Mouse (Mus musculus): Measurements from ENCODE around the gene Prdm5.

Gene Prdm5

GRCm38 (mm10) chr6:65831443-65831842 lies 52.7 kb downstream of the Prdm5 start:
- no peak for DNase-seq (ENCODE audit: low spot score in 2 of 2)

- no peak for DNase-seq (ENCODE audit: low spot score in 2 of 2)
These were observed 55.2 kb downstream of the Prdm5 start for GRCm38 (mm10) chr6:65834013-65834412.

GRCm38 (mm10) chr6:65842579-65842978 lies 63.8 kb downstream of the Prdm5 start:
- DNase-seq (ENCODE audit: low spot score in 2 of 2) = no peak

- no peak for DNase-seq (ENCODE audit: low spot score in 2 of 2)
These were observed 70.3 kb downstream of the Prdm5 start for GRCm38 (mm10) chr6:65849127-65849526.

GRCm38 (mm10) chr6:65849687-65850086 lies 70.9 kb downstream of the Prdm5 start:
- no peak for DNase-seq (ENCODE audit: low spot score in 2 of 2)

GRCm38 (mm10) chr6:65850221-65850620 lies 71.4 kb downstream of the Prdm5 start:
- no peak for DNase-seq (ENCODE audit: low spot score in 2 of 2)

- DNase-seq (ENCODE audit: low spot score in 2 of 2) = no peak
These were observed 75.2 kb downstream of the Prdm5 start for GRCm38 (mm10) chr6:65854020-65854419.

GRCm38 (mm10) chr6:65854585-65854984 lies 75.8 kb downstream of the Prdm5 start:
- DNase-seq (ENCODE audit: low spot score in 2 of 2) = no peak

- DNase-seq (ENCODE audit: low spot score in 2 of 2) = no peak
These were observed 81.8 kb downstream of the Prdm5 start for GRCm38 (mm10) chr6:65860609-65861008.

GRCm38 (mm10) chr6:65862836-65863235 lies 84.0 kb downstream of the Prdm5 start:
- DNase-seq (ENCODE audit: low spot score in 2 of 2) = no peak

GRCm38 (mm10) chr6:65864233-65864632 lies 85.4 kb downstream of the Prdm5 start:
- DNase-seq (ENCODE audit: low spot score in 2 of 2) = no peak

- no peak for DNase-seq (ENCODE audit: low spot score in 2 of 2)
These were observed 86.1 kb downstream of the Prdm5 start for GRCm38 (mm10) chr6:65864919-65865318.

GRCm38 (mm10) chr6:65865861-65866260 lies 87.1 kb downstream of the Prdm5 start:
- DNase-seq (ENCODE audit: low spot score in 2 of 2) = no peak

- DNase-seq (ENCODE audit: low spot score in 2 of 2) = no peak
These were observed 93.0 kb downstream of the Prdm5 start for GRCm38 (mm10) chr6:65871754-65872278.

- no peak for DNase-seq (ENCODE audit: low spot score in 2 of 2)
These were observed 99.5 kb downstream of the Prdm5 start for GRCm38 (mm10) chr6:65878300-65878699.

GRCm38 (mm10) chr6:65888835-65889234 lies 110.0 kb downstream of the Prdm5 start:
- no peak for DNase-seq (ENCODE audit: low spot score in 2 of 2)

- no peak for DNase-seq (ENCODE audit: low spot score in 2 of 2)
These were observed 113.4 kb downstream of the Prdm5 start for GRCm38 (mm10) chr6:65892045-65892660.

GRCm38 (mm10) chr6:65906657-65907182 lies 127.9 kb downstream of the Prdm5 start:
- no peak for DNase-seq (ENCODE audit: low spot score in 2 of 2)

- no peak for DNase-seq (ENCODE audit: low spot score in 2 of 2)
These were observed 136.6 kb downstream of the Prdm5 start for GRCm38 (mm10) chr6:65915421-65915820.

GRCm38 (mm10) chr6:65921703-65922102 lies 142.9 kb downstream of the Prdm5 start:
- DNase-seq (ENCODE audit: low spot score in 2 of 2) = no peak

GRCm38 (mm10) chr6:65923501-65924084 lies 144.8 kb downstream of the Prdm5 start:
- no peak for DNase-seq (ENCODE audit: low spot score in 2 of 2)

- no peak for DNase-seq (ENCODE audit: low spot score in 2 of 2)
These were observed 147.0 kb downstream of the Prdm5 start for GRCm38 (mm10) chr6:65925737-65926333.

- no peak for DNase-seq (ENCODE audit: low spot score in 2 of 2)
These were observed 151.7 kb downstream of the Prdm5 start for GRCm38 (mm10) chr6:65930523-65930922.
